Comparison of ENCODE assay signal across 7 mouse cellular contexts in genomic region chr6:100526066-100526465, GRCm38 (mm10).
A peak's percentile ranks its signal among the peaks of the same experiment; 100 is the strongest.
DNase-seq lines count a peak whose midpoint lies in the region; ATAC-seq and TF ChIP-seq lines count a peak whose summit lies in the region.

No protein-coding gene starts in this region.

- no peak for TF ChIP-seq CTCF in midbrain, postnatal 0 days (IDR thresholded peaks at IDR 0.05)

- DNase-seq in midbrain, embryonic 10.5 days (ENCODE audit: low spot score) = peak; percentile 37
- no peak for DNase-seq in midbrain, postnatal 0 days (ENCODE audit: low spot score)
- DNase-seq in left cerebral cortex, postnatal 25 days (ENCODE audit: low spot score in 2 of 2) = no peak
- DNase-seq in thymus, postnatal 10 days (ENCODE audit: low spot score in 2 of 2) = no peak

- no peak overlapping the region for H3K9ac ChIP-seq in midbrain, postnatal 0 days (replicated peaks; ENCODE audit: low read length, poor library complexity, severe bottlenecking)
- H3K9ac ChIP-seq in forebrain, embryonic 12.5 days = no peak overlapping the region
- no peak overlapping the region for H3K9ac ChIP-seq in intestine, embryonic 15.5 days
- no peak overlapping the region for H3K9ac ChIP-seq in stomach, embryonic 15.5 days

- 0 out of 2 replicates have a peak overlapping the region, but pooled peaks have one; percentile 24 for H3K4me3 ChIP-seq in midbrain, embryonic 10.5 days
- H3K4me3 ChIP-seq in midbrain, postnatal 0 days (ENCODE audit: low read depth, low read length) = no peak overlapping the region
- H3K4me3 ChIP-seq in forebrain, embryonic 12.5 days (replicated peaks) = no peak overlapping the region
- no peak overlapping the region for H3K4me3 ChIP-seq in intestine, embryonic 15.5 days (replicated peaks)
- no peak overlapping the region for H3K4me3 ChIP-seq in stomach, embryonic 15.5 days (replicated peaks)

- no peaks in the 10 kb centered on the region for H3K9me3 ChIP-seq in midbrain, embryonic 10.5 days (replicated peaks)
- H3K9me3 ChIP-seq in midbrain, postnatal 0 days (ENCODE audit: low read length) = no peaks in the 10 kb centered on the region
- peaks cover 4% of the 10 kb centered on the region; the same call in 1 of the 2 replicates for H3K9me3 ChIP-seq in forebrain, embryonic 12.5 days
- H3K9me3 ChIP-seq in intestine, embryonic 15.5 days = no peaks in the 10 kb centered on the region
- H3K9me3 ChIP-seq in stomach, embryonic 15.5 days = no peaks in the 10 kb centered on the region

- H3K4me2 ChIP-seq in midbrain, postnatal 0 days (ENCODE audit: low read depth, low read length, poor library complexity, severe bottlenecking) = no peak overlapping the region
- H3K4me2 ChIP-seq in forebrain, embryonic 12.5 days = peak overlapping the region; percentile 24
- H3K4me2 ChIP-seq in intestine, embryonic 15.5 days (replicated peaks) = peak overlapping the region; percentile 30; the same call in 1 of the 2 replicates
- peak overlapping the region; percentile 9; the same call in 1 of the 2 replicates for H3K4me2 ChIP-seq in stomach, embryonic 15.5 days

- H3K36me3 ChIP-seq in midbrain, embryonic 10.5 days = no peaks in the 10 kb centered on the region
- H3K36me3 ChIP-seq in midbrain, postnatal 0 days (ENCODE audit: insufficient read depth, low read length) = no peaks in the 10 kb centered on the region
- no peaks in the 10 kb centered on the region for H3K36me3 ChIP-seq in forebrain, embryonic 12.5 days (replicated peaks)
- H3K36me3 ChIP-seq in intestine, embryonic 15.5 days = no peaks in the 10 kb centered on the region
- no peaks in the 10 kb centered on the region for H3K36me3 ChIP-seq in stomach, embryonic 15.5 days

- WGBS in midbrain, embryonic 10.5 days = 2% methylated on average over 9 of the region's 9 CpGs
- 8% methylated on average over 9 of the region's 9 CpGs for WGBS in midbrain, postnatal 0 days
- 2% methylated on average over 9 of the region's 9 CpGs for WGBS in forebrain, embryonic 12.5 days
- WGBS in intestine, embryonic 15.5 days = 15% methylated on average over 9 of the region's 9 CpGs
- WGBS in stomach, embryonic 15.5 days = 13% methylated on average over 9 of the region's 9 CpGs

- H3K27me3 ChIP-seq in midbrain, embryonic 10.5 days (ENCODE audit: low read depth, poor library complexity, severe bottlenecking) = peaks cover 71% of the 10 kb centered on the region
- no peaks in the 10 kb centered on the region; the same call in 1 of the 2 replicates for H3K27me3 ChIP-seq in midbrain, postnatal 0 days (ENCODE audit: insufficient read depth, low read length)
- H3K27me3 ChIP-seq in forebrain, embryonic 12.5 days = peaks cover 15% of the 10 kb centered on the region
- no peaks in the 10 kb centered on the region for H3K27me3 ChIP-seq in intestine, embryonic 15.5 days (replicated peaks)
- no peaks in the 10 kb centered on the region for H3K27me3 ChIP-seq in stomach, embryonic 15.5 days (replicated peaks)

- H3K4me1 ChIP-seq in midbrain, embryonic 10.5 days = peaks cover 36% of the 10 kb centered on the region
- peaks cover 4% of the 10 kb centered on the region; the same call in 1 of the 2 replicates for H3K4me1 ChIP-seq in midbrain, postnatal 0 days (ENCODE audit: insufficient read depth, low read length)
- H3K4me1 ChIP-seq in forebrain, embryonic 12.5 days = peaks cover 22% of the 10 kb centered on the region
- H3K4me1 ChIP-seq in intestine, embryonic 15.5 days (replicated peaks) = peaks cover 9% of the 10 kb centered on the region
- H3K4me1 ChIP-seq in stomach, embryonic 15.5 days = peaks cover 5% of the 10 kb centered on the region; the same call in 1 of the 2 replicates

- H3K27ac ChIP-seq in midbrain, embryonic 10.5 days (replicated peaks) = peak overlapping the region; percentile 58; the same call in 1 of the 2 replicates
- no peak overlapping the region for H3K27ac ChIP-seq in midbrain, postnatal 0 days (ENCODE audit: low read depth, low read length)
- no peak overlapping the region for H3K27ac ChIP-seq in forebrain, embryonic 12.5 days
- H3K27ac ChIP-seq in intestine, embryonic 15.5 days = no peak overlapping the region
- no peak overlapping the region for H3K27ac ChIP-seq in stomach, embryonic 15.5 days

- ATAC-seq in midbrain, postnatal 0 days (ENCODE audit: low FRiP score) = no peak
- peak; percentile 51; the same call in 1 of the 2 replicates for ATAC-seq in forebrain, embryonic 12.5 days (ENCODE audit: low FRiP score)
- ATAC-seq in intestine, embryonic 15.5 days = peak; percentile 37
- no peak for ATAC-seq in stomach, embryonic 15.5 days (ENCODE audit: insufficient read depth, low FRiP score, low read depth)

- intact Hi-C loops in left cerebral cortex, postnatal 25 days (cut with DNase I) = no loop called here

Comparison
In these comparisons a context has a peak if more than half of its experiments do, and no peak if none do; other contexts are left out.
1. ATAC-seq: peak in forebrain, embryonic 12.5 days (single experiment) and intestine, embryonic 15.5 days (single experiment); none in midbrain, postnatal 0 days (single experiment) and stomach, embryonic 15.5 days (single experiment).